Mouse (Mus musculus) bone marrow, adult 2 months (tissue): ENCODE data around the gene Rabgap1l. TPM values are rescaled to one million over a fixed set of nuclear protein-coding genes. Genes with fewer than 3 reads are reported as not detected.

Source experiments
- H3K27ac ChIP-seq: fragments of 200-500 bp; 2 replicates; pipeline ENCODE4 v1.5.1; 2012; ENCODE audit warnings: low read depth, mild to moderate bottlenecking, control low read depth, inconsistent platforms, low read length; ENCODE audit not compliant: control insufficient read depth, poor library complexity, insufficient read depth
- H3K4me1 ChIP-seq: fragments of 200-500 bp; 2 replicates; pipeline ENCODE4 v1.6.1; 2011; ENCODE audit warnings: low read length; ENCODE audit not compliant: control insufficient read depth, insufficient read depth
- H3K4me3 ChIP-seq: fragments of 200-500 bp; replicated peaks from 2 replicates; pipeline ENCODE3; 2011; ENCODE audit warnings: mild to moderate bottlenecking, low read depth, low read length, control low read depth; ENCODE audit not compliant: control insufficient read depth
- CTCF ChIP-seq: fragments of 200-500 bp; IDR thresholded peaks from 2 replicates; pipeline ENCODE4 v1.5.1; 2011; ENCODE audit warnings: low read length, control low read depth; ENCODE audit not compliant: control insufficient read depth, insufficient read depth
- POLR2A ChIP-seq: fragments of 200-500 bp; IDR thresholded peaks from 2 replicates; pipeline ENCODE4 v1.6.1; 2011; ENCODE audit warnings: low read depth, mild to moderate bottlenecking, control low read depth, low read length, borderline replicate concordance; ENCODE audit not compliant: control insufficient read depth
- WGBS: fragments of 180-500 bp; shearing (Covaris S2); methylation state at CpG from one replicate; pipeline ENCODE4 v1.1.7; 2018; 5-methylcytosine and 5-hydroxymethylcytosine counted together
- polyA plus RNA-seq: library from polyadenylated mRNA; stranded (reverse); fragments of >200 nt; gene quantifications from 2 replicates; pipeline ENCODE4 v1.2.4, GENCODE M21; 2011; ENCODE audit warnings: low replicate concordance; ENCODE audit not compliant: missing spikeins, insufficient read depth, insufficient read length

Rabgap1l gene
- polyA plus RNA-seq, 1 experiment: 73.4 TPM

GRCm38 (mm10) chr1:160793791-160794757 is 1.1 kb upstream of the Rabgap1l start:
- H3K27ac ChIP-seq: no peak overlapping the region
- H3K4me1 ChIP-seq: no peaks in the 10 kb centered on the region; the same call in 1 of the 2 replicates
- no peak overlapping the region for H3K4me3 ChIP-seq
- 49% methylated on average over 13 of the region's 13 CpGs for WGBS
- TF ChIP-seq CTCF (no peak), POLR2A (no peak)

- Histone ChIP-seq H3K4me1 (no peaks in the 10 kb centered on the region; the same call in 1 of the 2 replicates), H3K27ac (peak overlapping the region; percentile 92)
- TF ChIP-seq CTCF: no peak
- no peak for TF ChIP-seq POLR2A
Measured at GRCm38 (mm10) chr1:160792156-160792685, 790 bp downstream of the Rabgap1l start.

GRCm38 (mm10) chr1:160791381-160792155 is 1.4 kb downstream of the Rabgap1l start:
- Histone ChIP-seq H3K4me3 (peak overlapping the region; percentile 99), H3K4me1 (no peaks in the 10 kb centered on the region; the same call in 1 of the 2 replicates), H3K27ac (peak overlapping the region; percentile 92)
- 3% methylated on average over 20 of the region's 20 CpGs for WGBS
- TF ChIP-seq POLR2A (no peak; the same call in 1 of the 2 replicates), CTCF (peak; percentile 6; the same call in 1 of the 2 replicates)

More at GRCm38 (mm10) chr1:160792156-160792685, 790 bp downstream of the Rabgap1l start:
- H3K4me3 ChIP-seq: peak overlapping the region; percentile 99
- under 1% methylated on average over 44 of the region's 51 CpGs for WGBS

GRCm38 (mm10) chr1:160790630-160791029 is 2.4 kb downstream of the Rabgap1l start:
- TF ChIP-seq POLR2A (no peak), CTCF (no peak)
- Histone ChIP-seq H3K27ac (no peak overlapping the region), H3K4me3 (no peak overlapping the region), H3K4me1 (no peaks in the 10 kb centered on the region; the same call in 1 of the 2 replicates)

DNA sequence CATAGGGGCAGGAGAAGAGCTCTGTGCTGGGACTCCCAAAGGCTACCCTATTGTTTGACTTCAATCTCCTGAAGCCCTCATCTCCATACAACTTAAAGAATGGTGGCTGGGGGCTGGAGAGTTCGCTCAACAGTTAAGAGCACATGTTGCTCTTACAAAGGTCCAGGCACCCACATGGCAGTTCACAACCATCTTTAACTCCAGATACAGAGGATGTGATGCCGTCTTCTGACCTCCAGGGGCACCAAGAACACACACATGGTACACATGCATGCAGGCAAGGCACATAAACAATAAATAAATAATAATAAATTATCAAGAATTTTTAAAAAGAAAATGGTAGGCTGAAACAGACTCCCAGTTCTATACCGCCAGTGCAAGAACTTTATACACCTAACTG is 3.1 kb downstream of the Rabgap1l start:
- Histone ChIP-seq H3K27ac (no peak overlapping the region), H3K4me1 (no peaks in the 10 kb centered on the region), H3K4me3 (no peak overlapping the region)
- TF ChIP-seq CTCF: no peak
- no peak for TF ChIP-seq POLR2A
- WGBS: 88% methylated on average over 3 of the region's 3 CpGs

DNA sequence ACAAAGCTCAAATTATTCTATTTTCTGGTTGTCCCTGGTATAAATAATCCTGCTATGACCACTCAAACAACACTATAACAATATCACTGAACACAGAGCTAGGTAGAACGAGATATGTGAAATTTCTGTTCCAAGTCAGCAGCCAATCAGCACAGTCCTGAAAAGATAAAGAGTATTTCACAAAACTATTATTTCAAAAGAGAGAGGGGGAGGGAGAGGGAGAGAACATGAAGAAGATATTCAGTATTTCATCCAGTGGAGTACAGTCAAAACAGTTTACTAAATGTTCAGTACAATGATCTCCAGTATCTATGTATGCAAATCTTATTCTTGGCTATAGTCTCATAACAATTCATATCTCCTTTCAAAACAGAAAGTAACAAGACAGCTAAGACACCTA is 5.1 kb downstream of the Rabgap1l start:
- 28% methylated on average over 1 of the region's 1 CpGs for WGBS
- Histone ChIP-seq H3K4me3 (no peak overlapping the region), H3K4me1 (no peaks in the 10 kb centered on the region), H3K27ac (no peak overlapping the region)
- TF ChIP-seq CTCF (no peak), POLR2A (no peak)

DNA sequence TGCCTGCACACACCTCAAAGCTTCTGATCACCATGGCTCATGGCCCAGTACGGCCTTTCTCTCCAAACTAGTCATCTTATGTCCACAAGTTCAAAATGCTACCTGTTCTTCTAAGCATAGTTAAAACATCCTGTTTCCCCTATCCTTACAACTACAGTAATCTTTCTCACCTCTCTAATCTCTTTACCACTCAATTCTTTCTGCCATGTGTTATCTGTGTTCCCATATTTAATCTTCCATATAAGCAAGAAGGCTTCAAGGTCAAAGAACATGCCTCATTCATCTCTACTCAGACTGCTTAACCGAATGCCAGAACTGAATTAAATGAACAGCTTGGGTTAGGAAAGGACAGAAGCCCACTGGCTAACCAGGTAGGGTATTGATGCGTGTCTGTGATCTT is 5.8 kb downstream of the Rabgap1l start:
- Histone ChIP-seq H3K27ac (no peak overlapping the region), H3K4me3 (no peak overlapping the region), H3K4me1 (no peaks in the 10 kb centered on the region)
- 79% methylated on average over 3 of the region's 3 CpGs for WGBS
- TF ChIP-seq POLR2A: no peak
- TF ChIP-seq CTCF: no peak

- Histone ChIP-seq H3K4me1 (no peaks in the 10 kb centered on the region), H3K4me3 (no peak overlapping the region), H3K27ac (no peak overlapping the region)
- TF ChIP-seq POLR2A (no peak), CTCF (no peak)
- WGBS: 70% methylated on average over 3 of the region's 3 CpGs
Measured at GRCm38 (mm10) chr1:160786571-160786970, 6.4 kb downstream of the Rabgap1l start.
